Mouse (Mus musculus): ENCODE data around the gene Prss36. TPM values are rescaled to one million over a fixed set of nuclear protein-coding genes. Genes with fewer than 3 reads are reported as not detected.

Prss36 gene
- total and polyA plus RNA-seq, 3 experiments = 1.7 to 5.1 TPM; not detected in 1

DNA sequence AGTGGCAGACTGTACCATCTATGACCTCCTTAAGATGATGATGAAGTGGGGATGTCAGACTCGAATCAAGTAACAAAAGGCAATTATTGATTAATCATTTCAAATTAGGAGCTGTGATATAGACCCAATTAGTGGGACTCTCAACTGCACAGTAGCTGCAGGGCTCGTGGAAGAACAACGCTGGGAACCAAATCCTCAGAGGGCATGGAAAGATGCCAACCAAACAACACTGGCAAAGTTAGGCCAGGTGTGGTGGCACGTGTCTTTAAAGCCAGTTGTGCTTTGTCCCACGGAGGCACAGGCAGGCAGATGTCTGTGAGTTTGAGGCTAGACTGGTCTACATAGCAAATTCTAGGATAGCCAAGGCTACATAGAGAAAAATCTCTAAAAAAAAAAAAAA is 15.9 kb downstream of the Prss36 start:
- Histone ChIP-seq H3K36me3 (ENCODE audit: control insufficient read depth in 1 of 2, insufficient read depth in 2 of 2, low read length in 2 of 2) (peaks cover 0 to 11% of the 10 kb centered on the region in 2 experiments; a peak in 3 of 4 replicates), H3K9me3 (replicated peaks; ENCODE audit: insufficient read depth, low read length) (no peaks in the 10 kb centered on the region), H3K4me3 (ENCODE audit: control insufficient read depth in 1 of 2, insufficient read depth in 1 of 2, low read depth in 2 of 2, low read length in 2 of 2) (no peak overlapping the region), H3K9ac (ENCODE audit: control insufficient read depth, low read depth, low read length, poor library complexity, severe bottlenecking) (no peak overlapping the region), H3K79me2 (ENCODE audit: control insufficient read depth, insufficient read depth, low read length, poor library complexity) (no peaks in the 10 kb centered on the region; the same call in 1 of the 2 replicates), H3K4me1 (ENCODE audit: control insufficient read depth in 1 of 2, insufficient read depth in 2 of 2, low read length in 2 of 2) (peaks cover 2 to 21% of the 10 kb centered on the region in 2 experiments; a peak in 3 of 4 replicates), H3K27ac (ENCODE audit: control insufficient read depth, low read depth, low read length) (no peak overlapping the region), H3K27me3 (ENCODE audit: control insufficient read depth in 1 of 2, insufficient read depth in 2 of 2, low read length in 2 of 2) (no peaks in the 10 kb centered on the region)
- TF ChIP-seq SIN3A (IDR thresholded peaks at IDR 0.05; ENCODE audit: low read length) (no peak), ZC3H11A (IDR thresholded peaks at IDR 0.05; ENCODE audit: low read depth, low read length) (no peak), MXI1 (IDR thresholded peaks at IDR 0.05; ENCODE audit: low read depth, low read length) (no peak), E2F4 (IDR thresholded peaks at IDR 0.05; ENCODE audit: borderline replicate concordance, low read depth, low read length) (no peak), HCFC1 (IDR thresholded peaks at IDR 0.05; ENCODE audit: low read depth, low read length) (no peak), TCF12 (IDR thresholded peaks at IDR 0.05; ENCODE audit: low read depth, low read length) (no peak), POLR2AphosphoS2 (IDR thresholded peaks at IDR 0.05; ENCODE audit: low read length) (no peak), POLR2AphosphoS5 (IDR thresholded peaks at IDR 0.05; ENCODE audit: borderline replicate concordance, low read depth, low read length) (no peak), EP300 (IDR thresholded peaks at IDR 0.05; ENCODE audit: low read depth in 1 of 2, low read length in 2 of 2) (no peak), POLR2A (IDR thresholded peaks at IDR 0.05; ENCODE audit: control insufficient read depth in 1 of 2, insufficient read depth in 1 of 2, low read depth in 1 of 2, low read length in 2 of 2, poor library complexity in 1 of 2) (no peak), BHLHE40 (IDR thresholded peaks at IDR 0.05; ENCODE audit: borderline replicate concordance, low read depth, low read length) (no peak), NELFE (IDR thresholded peaks at IDR 0.05; ENCODE audit: low read depth, low read length) (no peak), USF2 (IDR thresholded peaks at IDR 0.05; ENCODE audit: borderline replicate concordance in 1 of 2, insufficient read depth in 1 of 2, low read depth in 1 of 2, low read length in 2 of 2) (no peak), CHD2 (IDR thresholded peaks at IDR 0.05; ENCODE audit: low read length) (no peak), ZNF384 (IDR thresholded peaks at IDR 0.05; ENCODE audit: low read depth, low read length) (no peak)
- no peak for DNase-seq (ENCODE audit: low read depth, low spot score)

GRCm38 (mm10) chr7:127929923-127930322 is 16.6 kb downstream of the Prss36 start, which contains the start of gene Prss8:
TSS of gene Prss8 (minus strand) at chr7:127930104.
- Histone ChIP-seq H3K27me3 (ENCODE audit: control insufficient read depth in 1 of 2, insufficient read depth in 2 of 2, low read length in 2 of 2) (no peaks in the 10 kb centered on the region), H3K4me3 (ENCODE audit: control insufficient read depth in 1 of 2, insufficient read depth in 1 of 2, low read depth in 2 of 2, low read length in 2 of 2) (no peak within 1 kb of the TSS), H3K4me1 (ENCODE audit: control insufficient read depth in 1 of 2, insufficient read depth in 2 of 2, low read length in 2 of 2) (peaks cover 2 to 21% of the 10 kb centered on the region in 2 experiments; a peak in 3 of 4 replicates), H3K27ac (ENCODE audit: control insufficient read depth, low read depth, low read length) (peak within 1 kb of the TSS; percentile 16; the same call in 1 of the 2 replicates), H3K36me3 (ENCODE audit: control insufficient read depth in 1 of 2, insufficient read depth in 2 of 2, low read length in 2 of 2) (peaks cover under 1 to 10% of the 10 kb centered on the region in 2 experiments), H3K9me3 (replicated peaks; ENCODE audit: insufficient read depth, low read length) (no peaks in the 10 kb centered on the region), H3K79me2 (ENCODE audit: control insufficient read depth, insufficient read depth, low read length, poor library complexity) (no peaks in the 10 kb centered on the region), H3K9ac (ENCODE audit: control insufficient read depth, low read depth, low read length, poor library complexity, severe bottlenecking) (peak within 1 kb of the TSS; percentile 28; the same call in 1 of the 2 replicates)
- no peak for TF ChIP-seq ZKSCAN1 (IDR thresholded peaks at IDR 0.05; ENCODE audit: low read depth, low read length)
- no peak for TF ChIP-seq MXI1 (IDR thresholded peaks at IDR 0.05; ENCODE audit: low read depth, low read length)
- no peak for TF ChIP-seq ZC3H11A (IDR thresholded peaks at IDR 0.05; ENCODE audit: low read depth, low read length)
- no peak for TF ChIP-seq MAX (IDR thresholded peaks at IDR 0.05; ENCODE audit: low read length)
- TF ChIP-seq GABPA (IDR thresholded peaks at IDR 0.05; ENCODE audit: low read depth, low read length) = no peak
- TF ChIP-seq RCOR1 (IDR thresholded peaks at IDR 0.05; ENCODE audit: low read depth, low read length) = no peak
- peak; percentile 53 for TF ChIP-seq ZNF384 (IDR thresholded peaks at IDR 0.05; ENCODE audit: low read depth, low read length)
- no peak for TF ChIP-seq TCF12 (IDR thresholded peaks at IDR 0.05; ENCODE audit: low read depth, low read length)
- no peak for DNase-seq (ENCODE audit: low read depth, low spot score)

Data from MEL (cell line).